Mouse (Mus musculus) forebrain, embryonic 13.5 days (tissue): Measurements from ENCODE around the gene Ctnnbl1. TPM values are rescaled to one million over a fixed set of nuclear protein-coding genes. Genes with fewer than 3 reads are reported as not detected.

Source experiments
- ATAC-seq: fragments of 200-750 bp; cut with Nextera tagmentation; 2 replicates; pipeline ENCODE4 v1.8.0; 2017
- H3K27ac ChIP-seq: fragments of 300-500 bp; sonication (generic); 2 replicates; pipeline ENCODE4 v1.5.1; 2015; ENCODE audit warnings: inconsistent platforms, mild to moderate bottlenecking, moderate library complexity
- H3K27me3 ChIP-seq: fragments of 300-500 bp; sonication (generic); 2 replicates; pipeline ENCODE4 v1.6.1; 2015; ENCODE audit warnings: mild to moderate bottlenecking, inconsistent platforms
- H3K36me3 ChIP-seq: fragments of 300-500 bp; sonication (generic); 2 replicates; pipeline ENCODE4 v1.6.1; 2015; ENCODE audit warnings: mild to moderate bottlenecking, inconsistent platforms; ENCODE audit not compliant: poor library complexity, severe bottlenecking
- H3K4me1 ChIP-seq: fragments of 300-500 bp; sonication (generic); 2 replicates; pipeline ENCODE4 v1.6.1; 2015; ENCODE audit warnings: inconsistent platforms
- H3K4me2 ChIP-seq: fragments of 300-500 bp; sonication (generic); 2 replicates; pipeline ENCODE4 v1.6.1; 2015; ENCODE audit warnings: inconsistent platforms, mild to moderate bottlenecking, moderate library complexity
- H3K4me3 ChIP-seq: fragments of 300-500 bp; sonication (generic); 2 replicates; pipeline ENCODE4 v1.5.1; 2015; ENCODE audit warnings: mild to moderate bottlenecking, inconsistent platforms
- H3K9ac ChIP-seq: fragments of 300-500 bp; sonication (generic); 2 replicates; pipeline ENCODE4 v1.6.1; 2015; ENCODE audit warnings: mild to moderate bottlenecking, inconsistent platforms
- H3K9me3 ChIP-seq: fragments of 300-500 bp; sonication (generic); replicated peaks from 2 replicates; pipeline ENCODE4 v1.6.1; 2016; ENCODE audit warnings: inconsistent platforms
- WGBS: fragments of 180-500 bp; shearing (Covaris S2); methylation state at CpG from one replicate; pipeline ENCODE4 v1.1.7; 2015; 5-methylcytosine and 5-hydroxymethylcytosine counted together
- polyA plus RNA-seq: library from polyadenylated mRNA; unstranded; fragments of >200 nt; fragmentation: Nextera tagmentation; extraction: Ambion mirVana; gene quantifications from 2 replicates; pipeline ENCODE4 v1.2.1, GENCODE M21; 2015

Gene Ctnnbl1
- polyA plus RNA-seq, 1 experiment from 2014 or later, result 97.1 TPM

- H3K27ac ChIP-seq, result 0 out of 2 replicates have a peak overlapping the region, but pooled peaks have one; percentile 51
- no peak overlapping the region for H3K4me2 ChIP-seq
- WGBS, result 91% methylated on average over 13 of the region's 13 CpGs
- H3K4me3 ChIP-seq, result no peak overlapping the region
- H3K27me3 ChIP-seq, result no peaks in the 10 kb centered on the region
- no peak overlapping the region for H3K9ac ChIP-seq
- H3K4me1 ChIP-seq, result peaks cover 14% of the 10 kb centered on the region; the same call in 1 of the 2 replicates
- ATAC-seq, result no peak
- H3K9me3 ChIP-seq, result no peaks in the 10 kb centered on the region
- H3K36me3 ChIP-seq, result peaks cover 35% of the 10 kb centered on the region
Observed at GRCm38 (mm10) chr2:157838206-157838923, 101.2 kb downstream of the Ctnnbl1 start.

GRCm38 (mm10) chr2:157840641-157841078 lies 103.5 kb downstream of the Ctnnbl1 start:
- H3K27me3 ChIP-seq, result no peaks in the 10 kb centered on the region
- no peaks in the 10 kb centered on the region for H3K9me3 ChIP-seq
- H3K4me1 ChIP-seq, result peaks cover 14% of the 10 kb centered on the region; the same call in 1 of the 2 replicates
- peaks cover 35% of the 10 kb centered on the region for H3K36me3 ChIP-seq
- H3K4me2 ChIP-seq, result no peak overlapping the region
- peak; percentile 66 for ATAC-seq
- no peak overlapping the region for H3K4me3 ChIP-seq
- H3K9ac ChIP-seq, result no peak overlapping the region
- peak overlapping the region; percentile 42; the same call in 1 of the 2 replicates for H3K27ac ChIP-seq

DNA sequence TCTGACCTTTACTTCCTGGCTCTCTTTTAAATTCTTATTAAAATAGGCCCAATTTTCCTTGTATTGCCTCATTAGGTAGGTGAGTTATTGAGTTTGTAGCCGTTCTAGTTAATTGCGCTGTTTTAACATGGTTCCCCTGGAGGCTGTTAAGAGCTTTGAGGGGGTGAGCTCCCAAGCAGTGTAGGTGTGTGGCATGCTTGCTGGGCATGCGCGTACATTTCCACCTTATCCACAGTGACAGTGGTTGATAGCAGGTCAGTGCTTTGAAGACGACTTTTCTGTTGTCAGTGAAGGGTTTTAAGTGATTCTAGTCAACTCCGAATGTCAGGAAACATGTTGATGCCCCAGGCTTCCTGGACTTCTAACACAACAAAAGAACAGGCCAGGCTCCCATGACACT lies 103.9 kb downstream of the Ctnnbl1 start:
- peak overlapping the region; percentile 42; the same call in 1 of the 2 replicates for H3K27ac ChIP-seq
- no peaks in the 10 kb centered on the region for H3K27me3 ChIP-seq
- H3K4me1 ChIP-seq, result peaks cover 14% of the 10 kb centered on the region; the same call in 1 of the 2 replicates
- 0 out of 2 replicates have a peak, but pooled peaks have one; percentile 27 for ATAC-seq
- no peaks in the 10 kb centered on the region for H3K9me3 ChIP-seq
- peaks cover 35% of the 10 kb centered on the region for H3K36me3 ChIP-seq
- H3K9ac ChIP-seq, result no peak overlapping the region
- H3K4me3 ChIP-seq, result no peak overlapping the region
- 54% methylated on average over 6 of the region's 6 CpGs for WGBS
- H3K4me2 ChIP-seq, result no peak overlapping the region

DNA sequence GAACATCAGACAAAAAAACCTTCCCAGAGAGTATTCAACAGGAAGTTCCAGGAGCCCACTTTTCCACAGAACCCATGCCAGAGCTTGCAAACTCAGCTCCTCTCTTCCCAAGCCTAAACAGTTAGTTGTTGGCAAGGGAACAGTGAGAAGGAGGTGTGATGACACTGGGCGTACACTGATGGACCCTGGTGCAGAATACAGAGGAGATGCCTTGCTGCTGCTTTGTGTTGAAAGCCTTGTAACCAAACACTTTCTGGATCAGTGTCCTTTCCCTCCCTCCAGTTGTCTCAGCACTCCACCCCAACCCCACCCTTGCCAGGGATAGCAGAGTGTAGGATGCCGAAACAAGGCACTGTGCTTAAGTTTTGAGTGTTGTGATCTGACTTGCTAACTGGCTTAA lies 107.5 kb downstream of the Ctnnbl1 start:
- WGBS, result 78% methylated on average over 2 of the region's 2 CpGs
- Histone ChIP-seq H3K4me1 (peaks cover 12% of the 10 kb centered on the region; the same call in 1 of the 2 replicates), H3K36me3 (peaks cover 2% of the 10 kb centered on the region; the same call in 1 of the 2 replicates), H3K27ac (no peak overlapping the region), H3K27me3 (no peaks in the 10 kb centered on the region), H3K9ac (no peak overlapping the region), H3K4me2 (no peak overlapping the region), H3K9me3 (no peaks in the 10 kb centered on the region), H3K4me3 (no peak overlapping the region)
- no peak for ATAC-seq

DNA sequence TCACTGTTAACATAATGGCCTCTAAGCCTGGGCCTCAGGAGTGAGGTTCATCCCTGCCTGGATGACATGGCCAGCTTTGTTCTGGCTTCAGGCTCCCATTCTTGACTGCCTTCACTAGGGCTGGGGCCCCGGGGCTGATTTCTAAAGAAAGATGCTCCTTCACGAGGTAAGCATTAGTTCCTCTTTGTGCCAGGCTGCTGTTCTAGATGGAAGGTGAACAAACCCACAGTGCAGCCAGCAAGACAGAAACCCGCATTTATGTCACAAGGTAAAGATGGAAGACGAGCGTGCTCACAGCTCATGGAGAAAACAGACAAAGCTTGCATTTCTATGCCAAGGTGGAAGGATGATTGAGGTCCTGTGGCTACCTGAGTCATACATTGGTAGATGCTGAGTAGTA lies 108.6 kb downstream of the Ctnnbl1 start:
- Histone ChIP-seq H3K4me2 (no peak overlapping the region), H3K4me3 (no peak overlapping the region), H3K4me1 (peaks cover 5% of the 10 kb centered on the region; the same call in 1 of the 2 replicates), H3K9ac (no peak overlapping the region), H3K27ac (no peak overlapping the region), H3K36me3 (no peaks in the 10 kb centered on the region; the same call in 1 of the 2 replicates), H3K27me3 (no peaks in the 10 kb centered on the region), H3K9me3 (no peaks in the 10 kb centered on the region)
- WGBS, result 82% methylated on average over 5 of the region's 5 CpGs
- no peak for ATAC-seq

DNA sequence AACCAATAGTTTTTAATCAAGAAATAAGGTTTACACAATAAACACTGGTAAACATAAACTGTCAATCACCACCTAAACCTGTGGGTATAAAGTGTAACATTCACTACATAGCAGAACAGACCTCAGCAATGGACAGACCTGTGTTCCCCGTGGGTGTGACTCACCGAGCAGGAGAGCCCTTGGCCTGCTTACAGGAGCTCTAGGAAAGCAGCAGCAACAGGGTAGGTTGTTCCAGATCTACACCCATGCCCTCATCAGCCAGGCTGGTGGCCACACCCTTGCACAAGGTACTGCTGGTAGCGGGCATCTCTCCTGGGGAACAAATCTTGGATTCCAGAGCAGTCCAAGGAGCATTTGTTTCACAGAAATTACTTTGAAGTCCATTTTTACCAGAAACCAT lies 115.9 kb downstream of the Ctnnbl1 start:
- WGBS, result 79% methylated on average over 3 of the region's 3 CpGs
- Histone ChIP-seq H3K9me3 (no peaks in the 10 kb centered on the region), H3K27ac (no peak overlapping the region), H3K4me3 (no peak overlapping the region), H3K4me2 (no peak overlapping the region), H3K9ac (no peak overlapping the region), H3K36me3 (no peaks in the 10 kb centered on the region), H3K27me3 (no peaks in the 10 kb centered on the region), H3K4me1 (peaks cover 5% of the 10 kb centered on the region)
- ATAC-seq, result no peak

GRCm38 (mm10) chr2:157855814-157856213 lies 118.6 kb downstream of the Ctnnbl1 start:
- H3K36me3 ChIP-seq, result no peaks in the 10 kb centered on the region
- no peak for ATAC-seq
- 87% methylated on average over 6 of the region's 6 CpGs for WGBS
- H3K4me1 ChIP-seq, result peaks cover 23% of the 10 kb centered on the region
- H3K4me2 ChIP-seq, result no peak overlapping the region
- no peaks in the 10 kb centered on the region for H3K27me3 ChIP-seq
- H3K9ac ChIP-seq, result no peak overlapping the region
- no peak overlapping the region for H3K4me3 ChIP-seq
- no peaks in the 10 kb centered on the region for H3K9me3 ChIP-seq
- no peak overlapping the region for H3K27ac ChIP-seq

DNA sequence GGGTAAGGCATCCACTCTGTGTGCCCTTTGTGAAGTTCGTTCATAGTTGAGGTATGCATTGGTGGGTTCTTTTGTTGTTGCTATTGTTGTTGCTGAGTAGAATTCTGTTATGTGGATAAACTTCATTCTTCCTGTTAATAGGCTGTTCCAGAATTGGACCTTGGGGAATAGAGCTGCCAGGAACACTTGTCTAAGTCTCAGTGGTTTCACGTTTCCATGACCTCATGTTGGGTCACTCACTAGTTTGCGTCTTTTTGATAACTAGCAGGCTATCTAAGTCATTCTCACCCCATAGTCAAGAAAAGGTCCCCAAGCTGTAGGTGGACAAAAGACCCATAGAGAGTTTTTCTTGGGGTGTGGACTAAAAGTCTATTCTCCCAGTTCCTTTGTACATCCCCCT lies 120.3 kb downstream of the Ctnnbl1 start:
- 54% methylated on average over 3 of the region's 3 CpGs for WGBS
- H3K9me3 ChIP-seq, result no peaks in the 10 kb centered on the region
- H3K9ac ChIP-seq, result no peak overlapping the region
- no peaks in the 10 kb centered on the region for H3K36me3 ChIP-seq
- H3K27ac ChIP-seq, result no peak overlapping the region
- no peak overlapping the region for H3K4me3 ChIP-seq
- H3K27me3 ChIP-seq, result no peaks in the 10 kb centered on the region
- H3K4me2 ChIP-seq, result no peak overlapping the region
- H3K4me1 ChIP-seq, result peaks cover 39% of the 10 kb centered on the region
- no peak for ATAC-seq

DNA sequence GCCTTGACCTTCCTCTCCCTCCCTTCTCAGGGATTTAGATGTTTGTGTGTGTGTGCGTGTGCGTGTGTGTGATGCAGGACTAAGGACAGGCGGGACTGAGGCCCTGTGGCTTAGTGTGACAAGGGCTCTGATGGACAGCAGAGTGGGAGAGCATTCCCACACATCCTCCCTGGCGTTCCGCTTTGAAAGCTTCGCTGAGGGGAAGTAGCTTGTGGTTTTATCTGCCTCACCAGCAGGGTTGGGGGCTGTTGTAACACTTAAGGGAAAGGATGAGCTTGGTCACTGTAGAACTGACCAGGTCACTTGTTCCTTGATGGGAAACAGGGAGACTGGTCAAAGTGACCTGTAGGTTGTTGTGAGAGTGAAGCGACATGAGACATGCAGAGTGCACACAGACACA lies 121.1 kb downstream of the Ctnnbl1 start:
- no peak for ATAC-seq
- Histone ChIP-seq H3K27ac (peak overlapping the region; percentile 65), H3K4me3 (no peak overlapping the region), H3K9me3 (no peaks in the 10 kb centered on the region), H3K27me3 (no peaks in the 10 kb centered on the region), H3K9ac (no peak overlapping the region), H3K36me3 (no peaks in the 10 kb centered on the region), H3K4me1 (peaks cover 39% of the 10 kb centered on the region), H3K4me2 (no peak overlapping the region)
- WGBS, result 84% methylated on average over 7 of the region's 7 CpGs

GRCm38 (mm10) chr2:157859046-157859701 lies 122.0 kb downstream of the Ctnnbl1 start:
- Histone ChIP-seq H3K36me3 (no peaks in the 10 kb centered on the region), H3K9me3 (no peaks in the 10 kb centered on the region), H3K27me3 (no peaks in the 10 kb centered on the region), H3K4me2 (no peak overlapping the region), H3K27ac (peak overlapping the region; percentile 65), H3K4me3 (no peak overlapping the region), H3K4me1 (peaks cover 39% of the 10 kb centered on the region), H3K9ac (peak overlapping the region; percentile 22; the same call in 1 of the 2 replicates)
- WGBS, result 74% methylated on average over 8 of the region's 8 CpGs
- ATAC-seq, result no peak

DNA sequence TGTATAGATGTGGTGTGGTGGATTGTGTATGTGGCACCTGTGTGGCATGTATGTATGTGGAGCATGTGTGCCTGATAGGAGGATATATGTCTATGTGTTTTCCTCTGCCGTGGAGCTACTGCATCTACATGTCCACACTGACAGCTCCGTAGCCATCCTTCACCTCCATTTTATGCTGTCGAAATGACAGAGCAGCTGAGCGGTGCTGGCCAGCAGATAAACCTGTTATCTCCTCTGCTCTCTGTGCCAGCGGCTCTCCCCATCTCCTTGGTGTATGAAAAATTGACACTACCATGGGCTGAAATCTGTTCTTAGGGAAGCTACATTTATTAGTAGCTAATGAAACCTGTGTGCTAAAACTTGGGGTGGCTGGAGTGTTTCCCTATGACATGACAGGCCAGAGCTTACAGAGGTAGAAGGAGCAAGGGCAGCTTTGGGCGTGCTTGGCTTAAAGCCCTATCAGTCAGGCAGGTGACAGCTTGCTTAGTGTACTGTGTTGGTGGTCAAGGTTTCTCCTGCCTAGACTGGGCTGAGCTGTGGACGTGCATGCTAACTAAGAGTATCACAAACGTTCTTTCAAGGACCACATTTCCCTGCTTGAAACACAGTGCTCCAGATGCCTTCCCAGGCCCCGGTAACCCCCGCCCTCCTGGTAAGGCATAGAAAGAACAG lies 124.2 kb downstream of the Ctnnbl1 start:
- H3K27ac ChIP-seq, result peak overlapping the region; percentile 2; the same call in 1 of the 2 replicates
- H3K9ac ChIP-seq, result no peak overlapping the region
- no peaks in the 10 kb centered on the region for H3K36me3 ChIP-seq
- H3K27me3 ChIP-seq, result no peaks in the 10 kb centered on the region
- no peak overlapping the region for H3K4me2 ChIP-seq
- no peak overlapping the region for H3K4me3 ChIP-seq
- H3K4me1 ChIP-seq, result peaks cover 39% of the 10 kb centered on the region
- WGBS, result 71% methylated on average over 10 of the region's 10 CpGs
- ATAC-seq, result no peak
- no peaks in the 10 kb centered on the region for H3K9me3 ChIP-seq

GRCm38 (mm10) chr2:157862306-157862705 lies 125.1 kb downstream of the Ctnnbl1 start:
- Histone ChIP-seq H3K9ac (no peak overlapping the region), H3K27ac (no peak overlapping the region), H3K36me3 (no peaks in the 10 kb centered on the region), H3K9me3 (no peaks in the 10 kb centered on the region), H3K4me2 (no peak overlapping the region), H3K4me3 (no peak overlapping the region), H3K27me3 (no peaks in the 10 kb centered on the region), H3K4me1 (peaks cover 39% of the 10 kb centered on the region)
- ATAC-seq, result no peak
- 85% methylated on average over 10 of the region's 10 CpGs for WGBS
